Mouse (Mus musculus): ENCODE results near the gene Rab3gap1.

The Rab3gap1 gene

DNA sequence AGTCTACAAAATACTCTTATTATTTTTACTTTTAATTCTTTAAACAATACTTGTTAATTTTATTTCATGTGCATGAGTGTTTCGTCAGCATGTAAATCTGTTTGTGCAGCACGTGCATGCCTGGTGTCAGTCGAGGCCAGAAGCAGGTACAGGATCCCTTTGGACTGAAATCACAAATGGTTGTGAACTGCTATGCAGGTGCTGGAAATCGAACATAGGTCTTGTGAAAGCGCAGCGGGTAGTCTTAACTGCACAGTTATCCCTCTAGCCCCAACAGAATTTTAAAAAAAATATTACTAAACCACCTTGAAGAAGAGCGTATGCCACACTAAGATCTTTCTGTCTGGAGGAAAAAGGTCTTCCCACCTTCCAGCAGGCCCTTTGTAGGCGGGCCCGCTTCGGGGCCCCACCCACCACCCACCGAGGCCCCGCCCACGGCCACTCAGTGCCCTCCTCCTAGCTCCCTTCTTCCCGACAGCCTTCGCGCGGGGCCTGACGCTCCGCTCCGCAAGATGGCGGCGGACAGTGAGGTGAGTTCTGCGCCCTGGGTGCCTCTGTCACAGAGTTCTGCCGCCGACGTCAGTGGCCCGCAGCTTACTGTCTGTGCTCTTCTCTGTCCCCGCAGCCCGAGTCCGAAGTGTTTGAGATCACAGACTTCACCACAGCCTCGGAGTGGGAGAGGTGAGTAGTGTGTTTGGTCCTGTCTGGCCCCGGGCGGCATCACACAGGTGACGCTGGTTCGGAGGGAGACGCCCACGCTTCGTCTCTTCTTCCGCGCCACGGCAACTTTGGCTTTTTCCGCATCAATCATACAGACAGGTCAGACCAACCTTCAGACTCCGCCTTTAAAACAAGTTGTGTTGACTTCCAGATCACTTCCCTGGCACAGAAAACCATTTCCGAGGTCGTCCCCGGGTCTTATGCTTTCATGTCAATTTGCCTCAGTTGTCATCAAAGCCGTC, at the start of gene Rab3gap1:
TSS of gene Rab3gap1 (plus strand) at position 474 of the 962 bp plus-strand sequence.
- DNase-seq (ENCODE audit: extremely low spot score, low spot score): peak; percentile 87

DNA sequence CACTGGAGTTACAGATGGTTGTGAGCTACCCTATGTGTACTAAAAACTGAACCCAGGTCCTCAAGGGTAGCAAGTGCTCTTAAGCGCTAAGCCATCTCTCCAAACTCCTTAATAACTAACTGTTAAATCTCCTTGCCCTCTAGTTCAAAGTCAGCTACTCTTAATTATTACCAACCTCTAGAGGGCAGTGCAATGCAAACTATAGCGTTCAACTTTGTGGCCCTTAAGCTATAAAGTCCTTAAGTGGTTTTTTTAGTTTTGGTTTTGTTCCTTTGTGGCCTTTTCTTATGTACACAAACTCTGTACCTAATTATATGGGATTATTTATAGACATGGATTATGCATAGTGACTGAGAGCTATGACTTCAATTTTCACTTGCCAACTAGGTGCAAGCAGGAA, 41.2 kb upstream of the Rab3gap1 start:
- DNase-seq (ENCODE audit: extremely low spot score, low spot score): no peak

DNA sequence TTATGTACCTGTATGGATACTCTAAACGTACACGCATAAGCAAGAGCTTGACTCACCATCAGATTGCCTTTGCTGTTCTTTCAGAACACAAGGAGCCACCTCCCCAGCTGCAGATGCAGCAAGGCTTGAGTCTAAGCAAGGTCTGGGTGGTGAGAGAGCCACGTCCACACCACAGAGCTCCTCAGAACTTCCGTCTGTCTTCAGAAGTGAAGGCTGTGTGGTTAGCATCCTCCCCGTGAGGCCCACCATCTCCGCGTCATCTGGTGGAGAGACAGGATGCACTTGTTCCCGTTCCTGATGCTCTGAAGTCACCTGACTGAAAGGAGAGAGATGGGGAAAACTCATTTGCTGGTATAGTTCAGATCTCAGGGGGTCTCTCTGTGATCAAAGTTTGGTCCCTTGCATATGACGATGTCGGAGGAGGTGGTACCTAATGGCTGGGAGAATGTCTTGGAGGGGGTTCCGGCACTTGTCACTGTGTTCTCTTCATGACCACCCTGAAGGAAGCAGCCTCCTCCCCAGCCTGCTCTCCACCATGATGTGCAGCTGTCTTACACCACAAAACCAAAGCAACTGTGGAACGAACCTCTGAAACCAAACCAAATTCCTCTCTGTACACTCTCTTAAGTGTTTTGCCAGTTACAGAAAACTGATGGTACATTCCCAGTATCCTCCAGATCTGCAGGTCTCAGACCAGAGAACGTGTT, 38.2 kb upstream of the Rab3gap1 start:
- no peak for DNase-seq (ENCODE audit: extremely low spot score, low spot score)

DNA sequence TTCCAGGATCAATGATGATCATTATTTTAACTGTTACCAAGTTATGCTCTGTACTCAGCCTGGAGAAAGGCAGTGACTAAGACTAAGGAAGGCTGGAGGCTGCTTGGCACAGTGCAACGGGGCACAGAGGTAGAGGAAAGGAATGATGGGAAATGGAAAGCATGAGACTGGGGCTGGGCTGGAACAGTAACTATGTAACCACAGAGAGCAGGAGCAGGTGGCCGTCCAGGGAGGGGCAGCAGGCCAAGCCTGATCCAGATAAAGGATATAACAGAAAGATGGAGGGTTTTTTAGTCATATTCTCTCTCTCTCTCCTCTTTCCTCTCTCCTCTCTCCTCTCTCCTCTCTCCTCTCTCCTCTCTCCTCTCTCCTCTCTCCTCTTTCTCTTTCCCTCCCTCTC, 34.9 kb upstream of the Rab3gap1 start:
- DNase-seq (ENCODE audit: extremely low spot score, low spot score): no peak

DNA sequence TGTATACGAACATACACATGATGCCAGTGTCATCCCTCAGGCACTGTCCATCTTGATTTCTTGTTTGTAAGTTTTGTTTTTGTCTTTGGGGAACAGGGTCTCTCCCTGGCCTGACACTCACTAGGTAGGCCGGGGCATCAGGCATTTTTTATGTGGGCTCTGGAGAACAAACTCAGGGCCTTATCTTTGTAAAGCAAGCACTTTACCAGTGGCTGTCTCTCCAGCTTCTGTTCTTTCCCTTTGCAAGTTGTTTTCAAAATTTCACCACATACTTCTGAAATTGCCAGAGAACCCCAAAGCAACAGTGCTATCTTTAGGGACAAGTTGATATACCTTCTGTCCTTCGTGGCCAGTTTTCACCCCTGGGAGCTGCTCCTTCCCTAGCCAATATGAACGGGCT, 34.4 kb upstream of the Rab3gap1 start:
- no peak for DNase-seq (ENCODE audit: extremely low spot score, low spot score)

DNA sequence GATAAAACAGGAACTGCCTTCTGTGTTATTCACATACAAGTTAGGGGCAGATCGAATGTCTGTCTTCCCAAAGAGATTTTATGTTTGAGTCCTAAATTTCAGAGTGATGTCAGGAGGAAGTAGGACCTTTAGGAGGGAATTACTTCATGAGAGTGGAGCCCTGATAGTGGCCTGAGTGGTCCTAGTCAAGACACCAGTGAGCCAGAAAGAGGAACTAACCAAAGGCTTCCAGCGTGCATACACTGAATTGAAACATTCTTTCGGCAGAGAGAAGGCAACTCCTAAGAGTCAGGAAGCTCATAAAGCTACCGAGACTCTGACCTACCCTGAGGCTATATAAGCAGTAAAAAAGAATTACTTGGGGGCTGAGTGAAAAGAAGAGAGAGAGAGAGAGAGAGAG, 32.0 kb upstream of the Rab3gap1 start:
- DNase-seq (ENCODE audit: extremely low spot score, low spot score): no peak

DNA sequence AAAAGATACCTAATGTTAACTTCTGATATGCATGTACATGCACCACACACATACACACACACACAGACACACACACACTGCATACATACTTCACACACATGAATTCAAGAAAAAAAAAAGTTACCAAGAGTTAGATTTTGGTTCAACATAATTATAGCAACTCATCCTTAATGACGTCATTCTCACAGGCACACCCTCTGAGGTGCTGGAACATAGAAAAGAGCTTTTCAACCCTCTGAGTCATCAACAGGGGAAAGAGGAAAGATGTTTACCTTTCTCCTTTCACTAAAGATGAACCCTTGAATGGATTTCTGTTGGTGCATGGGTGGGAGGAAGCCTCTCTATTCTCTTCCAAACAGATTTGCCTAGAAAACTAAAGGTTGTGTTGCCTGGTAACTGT, 30.0 kb upstream of the Rab3gap1 start:
- DNase-seq (ENCODE audit: extremely low spot score, low spot score): no peak

DNA sequence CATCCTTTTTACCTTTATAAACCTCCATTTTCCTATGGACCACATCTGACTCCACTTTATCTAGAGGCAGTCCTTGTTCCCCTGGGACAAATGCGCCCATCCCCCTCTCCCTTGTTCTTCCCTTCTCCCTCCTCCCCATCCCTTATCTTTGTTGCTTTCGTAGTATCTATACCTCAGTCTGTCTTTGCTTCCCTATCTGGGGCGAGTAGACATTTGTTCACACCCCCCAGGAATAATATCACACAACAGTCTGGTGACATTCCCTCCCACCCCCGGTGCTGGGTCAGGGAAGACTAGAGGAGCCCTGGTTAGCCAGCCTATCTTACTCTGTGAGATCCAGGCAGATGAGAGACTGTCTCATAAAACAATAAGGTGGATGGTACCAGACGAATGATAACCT, 23.1 kb upstream of the Rab3gap1 start:
- DNase-seq (ENCODE audit: extremely low spot score, low spot score): no peak

DNA sequence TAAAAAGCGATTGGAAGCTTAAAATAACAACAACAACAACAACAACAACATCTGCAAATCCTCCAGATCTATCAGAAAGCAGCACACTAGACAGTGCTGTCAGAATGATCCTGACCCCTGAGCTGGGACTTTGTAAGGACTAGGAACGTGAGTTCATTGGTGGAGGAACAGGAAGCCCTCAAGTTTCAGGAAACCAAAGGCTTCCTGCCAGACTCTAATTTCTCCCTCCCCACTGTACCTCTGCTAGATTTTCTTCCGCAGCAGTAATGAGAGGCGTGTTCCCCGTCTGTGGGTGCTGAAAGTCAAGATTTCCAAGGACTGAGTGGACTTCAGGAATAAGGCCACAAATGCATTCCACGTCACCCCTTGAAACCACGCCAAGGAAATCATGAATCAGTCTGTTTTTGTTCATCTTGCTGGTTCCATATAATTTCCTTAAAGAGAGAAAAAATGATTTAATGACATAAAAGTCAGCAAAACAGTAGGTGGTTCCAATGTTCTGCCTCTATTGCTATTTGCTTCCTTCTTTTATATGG, 18.4 kb upstream of the Rab3gap1 start:
- no peak for DNase-seq (ENCODE audit: extremely low spot score, low spot score)

DNA sequence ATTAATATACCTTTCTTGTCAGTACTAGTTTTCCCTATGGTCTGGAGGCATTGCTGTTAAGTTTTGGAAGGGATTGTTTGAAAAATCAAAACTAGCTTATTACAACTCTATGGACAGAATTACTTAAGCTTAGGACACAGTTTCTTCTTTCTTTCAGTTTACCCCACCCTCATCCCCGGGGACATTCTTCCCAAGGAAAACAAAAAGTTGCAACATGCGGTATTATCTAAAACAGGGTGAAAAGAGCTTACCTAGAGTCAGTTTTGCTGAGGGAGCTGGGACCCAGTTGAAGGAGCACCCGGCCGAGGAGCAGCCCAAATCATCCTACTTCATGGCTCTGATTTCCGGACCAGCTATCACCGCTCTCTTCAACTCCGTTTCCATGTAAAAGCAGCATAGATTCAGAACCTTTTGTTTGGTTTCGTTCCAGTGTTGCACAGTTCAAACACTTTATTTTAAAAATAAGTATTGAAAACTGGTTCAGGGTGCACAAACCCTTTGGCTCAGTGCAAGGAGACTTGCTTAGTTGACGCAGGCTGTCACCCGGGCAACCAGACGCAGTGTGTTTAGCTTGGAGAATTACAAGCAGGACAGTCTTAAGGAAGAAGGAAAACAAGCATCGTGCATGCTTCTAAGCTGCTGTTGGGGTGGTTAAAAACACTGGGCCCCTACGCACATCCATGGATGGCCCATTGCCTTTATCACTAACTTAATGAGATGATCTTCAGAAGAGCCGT, 13.9 kb upstream of the Rab3gap1 start, which contains the start of gene Map3k19:
TSS of gene Map3k19 (minus strand) at position 546 of the 737 bp plus-strand sequence.
- DNase-seq (ENCODE audit: extremely low spot score, low spot score): no peak

DNA sequence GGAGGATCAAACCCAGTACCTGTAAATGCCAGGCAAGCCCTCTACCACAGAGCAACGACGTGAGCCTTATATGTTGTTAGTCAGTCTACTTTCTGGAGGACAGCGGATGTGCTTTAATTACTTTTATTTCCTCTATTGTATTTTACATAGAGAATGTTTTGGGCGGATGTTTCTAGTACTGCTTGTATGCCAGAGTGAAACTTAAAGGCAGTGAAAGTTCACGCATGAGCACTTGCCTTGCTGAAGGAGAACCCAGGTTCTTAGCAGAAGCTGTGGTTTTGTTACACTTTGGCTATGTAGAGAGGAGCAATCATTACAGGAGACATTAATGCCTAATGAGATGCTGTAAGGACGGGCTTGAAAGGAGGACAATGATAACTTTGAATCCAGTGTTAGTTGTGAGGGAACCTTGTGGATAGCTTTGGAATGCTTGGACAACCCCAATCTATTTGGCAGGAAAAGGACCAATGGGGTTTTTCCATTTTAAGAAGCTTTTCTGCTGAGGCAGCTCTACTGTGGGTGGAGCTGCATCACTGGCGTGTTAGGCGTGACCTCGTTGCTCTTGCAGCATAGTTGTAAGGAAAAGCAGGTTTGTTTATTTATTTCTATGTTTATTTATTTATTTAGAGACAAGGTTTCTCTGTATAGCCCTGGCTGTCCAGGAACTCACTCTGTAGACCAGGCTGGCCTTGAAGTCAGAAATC, 9.5 kb upstream of the Rab3gap1 start:
- DNase-seq (ENCODE audit: extremely low spot score, low spot score): no peak

DNA sequence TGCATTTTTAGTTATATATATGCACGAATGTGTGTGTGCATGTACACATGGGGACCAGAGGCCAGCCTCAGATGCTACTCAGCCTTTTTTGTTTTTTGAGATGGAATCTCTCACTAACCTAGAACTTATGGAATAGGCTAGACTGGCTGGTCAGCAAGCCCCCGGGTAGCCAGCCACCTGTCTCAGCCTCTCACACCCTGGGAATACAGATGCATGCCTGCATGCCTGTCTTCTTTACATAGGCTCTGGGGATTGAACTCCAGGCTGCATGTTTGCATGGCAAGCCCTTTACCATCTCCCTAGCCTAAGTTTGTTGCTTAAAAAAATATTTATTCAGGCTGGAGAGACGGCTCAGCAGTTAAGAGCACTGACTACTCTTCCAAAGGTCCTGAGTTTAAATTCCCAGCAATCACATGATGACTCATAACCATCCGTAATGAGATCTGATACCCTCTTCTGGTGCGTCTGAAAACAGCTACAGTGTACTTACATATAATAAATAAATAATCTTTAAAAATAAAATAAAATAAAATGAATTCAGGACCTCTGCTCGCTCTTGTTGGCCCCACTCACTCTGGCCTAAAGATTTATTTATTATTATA, 8.7 kb upstream of the Rab3gap1 start:
- DNase-seq (ENCODE audit: extremely low spot score, low spot score): no peak

DNA sequence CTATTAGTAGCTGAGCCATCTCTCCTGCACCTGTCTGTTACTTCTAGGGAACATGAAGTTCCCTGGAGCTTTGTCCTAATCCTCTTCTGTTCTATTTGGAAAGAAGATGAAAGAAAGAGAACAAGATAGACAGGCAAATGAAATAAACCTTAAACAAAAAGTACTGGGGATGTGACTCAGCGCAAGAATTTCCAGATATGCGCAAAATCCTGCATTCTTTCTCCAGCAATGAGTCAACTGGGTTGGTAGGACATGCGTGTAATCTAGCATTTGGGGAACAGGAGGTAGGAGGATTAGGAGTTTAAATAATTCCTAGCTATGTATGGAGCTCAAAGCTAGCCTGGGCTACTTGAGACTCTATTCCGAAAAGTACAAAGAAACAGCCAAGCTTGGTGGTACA, 8.1 kb upstream of the Rab3gap1 start:
- DNase-seq (ENCODE audit: extremely low spot score, low spot score): no peak

DNA sequence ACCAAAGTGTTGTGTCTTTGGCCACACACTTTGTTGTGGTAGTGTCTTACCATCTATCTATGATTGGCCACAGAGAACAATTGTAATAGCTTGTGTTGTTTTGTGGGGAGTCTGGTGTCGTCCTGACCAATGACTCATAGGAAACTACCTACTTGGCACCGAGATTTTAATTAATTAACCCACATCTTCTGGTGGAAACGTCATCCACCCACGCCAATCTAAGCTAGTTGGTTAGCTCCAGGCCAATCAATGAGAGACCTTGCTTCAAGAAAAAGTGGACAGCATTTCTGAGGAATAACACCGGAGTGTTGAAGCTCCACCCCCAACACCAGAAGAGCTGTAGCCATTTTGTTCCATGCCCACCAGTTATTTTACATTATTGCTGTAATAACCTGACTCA, 6.7 kb upstream of the Rab3gap1 start:
- DNase-seq (ENCODE audit: extremely low spot score, low spot score): no peak

DNA sequence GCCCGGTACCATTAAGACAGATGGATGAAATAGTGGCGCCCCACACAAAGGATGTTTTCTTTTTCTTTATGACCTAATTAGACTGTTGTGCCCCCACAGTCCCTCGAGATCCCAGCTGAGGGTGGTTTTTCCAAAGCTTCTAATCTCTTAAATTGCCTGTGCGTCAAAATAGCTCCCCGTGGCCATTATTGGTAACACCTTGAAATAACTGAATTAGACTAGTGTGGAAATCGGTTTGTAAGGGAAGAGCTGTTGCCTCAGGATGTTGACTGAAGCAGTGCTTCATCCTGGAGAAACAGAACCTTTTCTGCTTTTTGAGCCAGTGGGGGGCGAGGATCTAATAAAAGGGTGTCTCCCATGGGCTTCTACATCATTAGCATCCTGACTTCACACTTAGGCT, 4.8 kb upstream of the Rab3gap1 start:
- DNase-seq (ENCODE audit: extremely low spot score, low spot score): no peak

DNA sequence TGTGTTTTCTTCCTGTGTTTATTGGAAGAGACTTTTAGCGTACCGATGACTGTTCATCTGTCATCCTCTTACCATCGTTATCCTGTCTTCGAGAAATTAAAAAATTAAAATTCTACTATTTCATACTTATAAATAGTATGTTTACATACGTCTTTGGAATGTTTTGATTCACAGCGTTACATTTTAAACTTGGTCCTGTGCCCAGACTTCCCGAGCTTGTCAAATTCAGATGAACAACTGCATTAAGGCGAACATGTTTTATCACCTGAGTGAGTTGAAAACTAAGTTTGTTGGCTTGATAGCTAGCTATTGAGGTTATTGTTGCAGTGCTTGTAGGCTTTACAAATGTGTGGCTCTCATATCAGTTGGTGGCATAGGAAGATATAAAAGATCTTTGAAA, 703 bp downstream of the Rab3gap1 start:
- no peak for DNase-seq (ENCODE audit: extremely low spot score, low spot score)

DNA sequence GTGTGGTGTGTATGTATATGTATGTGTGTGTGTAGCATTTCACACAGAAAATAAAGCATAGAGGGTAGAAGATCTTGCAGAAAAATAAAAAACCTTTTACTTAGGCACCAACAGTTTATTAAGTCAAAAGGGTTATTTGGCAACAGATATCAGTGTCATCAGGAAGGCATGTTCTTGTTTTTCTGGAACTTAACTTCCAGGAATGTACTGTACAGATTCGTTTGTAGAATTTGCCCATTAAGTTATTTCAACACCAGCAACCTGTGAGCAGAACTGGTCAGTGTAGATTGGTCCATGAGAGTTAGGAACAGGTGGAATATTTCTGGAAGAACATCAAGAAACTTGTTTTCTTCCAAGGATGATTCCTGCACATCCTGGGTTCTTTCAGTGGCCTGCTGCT, 30.8 kb downstream of the Rab3gap1 start:
- DNase-seq (ENCODE audit: extremely low spot score, low spot score): no peak

DNA sequence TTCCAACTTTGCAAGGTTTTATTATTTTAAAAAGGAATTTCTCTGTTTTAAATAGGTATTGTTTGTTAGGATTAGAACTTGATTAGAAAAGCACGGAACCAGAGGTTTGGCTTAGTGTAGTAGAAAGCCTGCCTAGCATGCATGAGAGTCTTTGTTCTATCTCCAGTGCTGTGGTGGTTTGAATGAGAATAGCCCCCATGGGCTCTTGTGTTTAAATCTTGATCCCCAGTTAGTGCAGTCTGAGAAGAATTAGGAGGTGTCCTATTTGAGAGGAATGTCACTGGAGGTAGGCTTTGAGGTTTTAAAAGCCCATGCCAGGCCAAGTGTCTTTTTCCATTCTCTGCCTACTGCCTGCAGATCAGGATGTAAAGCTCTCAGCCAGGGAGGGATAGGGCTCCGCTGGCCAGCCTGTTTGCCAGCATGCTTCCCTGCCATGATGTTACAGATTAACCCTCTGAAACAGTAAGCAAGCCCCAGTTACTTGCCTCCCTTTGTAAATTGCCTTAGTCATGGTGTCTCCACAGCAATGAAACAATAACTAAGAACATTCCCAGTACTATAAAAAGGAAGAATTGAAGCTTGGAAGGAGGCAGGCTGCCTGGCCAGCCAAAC, 36.3 kb downstream of the Rab3gap1 start:
- DNase-seq (ENCODE audit: extremely low spot score, low spot score): no peak

DNA sequence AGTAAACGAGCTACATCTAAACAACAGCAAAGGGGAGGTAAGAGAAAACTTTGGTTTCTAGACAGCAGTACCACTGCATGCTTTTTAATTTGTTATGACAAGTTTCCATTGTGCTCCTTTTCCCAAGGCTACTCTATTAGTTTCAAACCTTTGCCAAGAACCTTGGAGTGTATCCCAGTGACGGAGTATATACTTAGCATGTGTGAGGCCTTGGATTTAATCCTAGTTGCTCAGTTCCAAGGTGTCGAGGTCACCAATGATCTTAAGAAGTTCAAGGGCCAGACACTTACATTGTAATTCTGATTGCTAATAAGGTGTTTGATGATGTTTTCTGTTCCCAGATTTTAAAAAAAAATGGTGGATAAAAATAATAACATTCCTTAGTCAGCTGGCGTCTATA, 44.5 kb downstream of the Rab3gap1 start:
- no peak for DNase-seq (ENCODE audit: extremely low spot score, low spot score)

DNA sequence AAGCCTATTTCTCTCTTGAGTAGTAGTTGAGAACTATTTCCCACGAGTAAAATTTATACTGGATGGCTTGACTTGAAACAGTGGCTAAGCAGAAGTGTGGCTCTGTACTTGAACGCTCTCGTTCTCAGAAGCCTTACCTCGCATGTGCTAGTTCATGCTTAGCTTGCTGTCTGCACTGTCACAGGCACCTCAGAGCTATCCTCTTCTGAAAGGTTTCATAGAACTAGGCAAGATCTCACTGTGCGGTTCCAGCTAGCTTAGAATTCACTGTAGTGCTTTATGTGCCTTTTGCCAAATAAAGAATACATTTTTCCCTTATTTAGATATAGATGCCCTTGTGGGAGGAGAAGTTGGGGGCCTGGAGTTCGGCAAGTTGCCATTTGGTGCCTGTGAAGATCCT, 46.7 kb downstream of the Rab3gap1 start:
- DNase-seq (ENCODE audit: extremely low spot score, low spot score): no peak
